Mouse (Mus musculus) heart, adult 9 months (tissue): ENCODE data around the gene Ankrd65.

Experiments
- DNase-seq, 2 experiments: peaks; one replicate each; pipeline ENCODE4 v3.0.0; 2022; ENCODE audit warnings: low spot score in 2 of 2

The Ankrd65 gene

DNA sequence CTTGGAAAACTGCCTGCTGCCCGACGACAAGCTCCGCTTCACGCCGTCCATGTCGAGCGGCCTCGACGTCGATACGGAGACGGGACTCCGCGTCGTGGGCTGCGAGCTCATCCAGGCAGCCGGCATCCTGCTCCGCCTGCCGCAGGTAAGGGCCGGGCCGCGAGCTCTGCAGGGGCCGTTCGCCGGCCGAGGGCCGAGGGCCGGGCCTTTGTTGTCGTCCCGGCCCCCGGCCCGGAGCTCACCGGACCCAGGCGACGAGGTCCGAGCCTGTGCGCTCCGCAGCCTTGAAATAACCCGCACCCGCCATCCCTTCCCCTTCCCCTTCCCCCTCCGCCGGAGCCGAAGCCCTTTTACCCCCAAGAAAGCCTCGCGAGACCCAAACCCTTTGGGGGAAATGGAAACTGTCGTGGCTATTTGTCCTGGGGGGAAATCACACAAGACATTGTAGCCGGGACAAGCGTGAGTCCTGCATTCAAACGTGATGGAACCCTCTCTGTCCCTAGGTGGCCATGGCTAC, 22.5 kb downstream of the Ankrd65 start:
- DNase-seq, result no peak

DNA sequence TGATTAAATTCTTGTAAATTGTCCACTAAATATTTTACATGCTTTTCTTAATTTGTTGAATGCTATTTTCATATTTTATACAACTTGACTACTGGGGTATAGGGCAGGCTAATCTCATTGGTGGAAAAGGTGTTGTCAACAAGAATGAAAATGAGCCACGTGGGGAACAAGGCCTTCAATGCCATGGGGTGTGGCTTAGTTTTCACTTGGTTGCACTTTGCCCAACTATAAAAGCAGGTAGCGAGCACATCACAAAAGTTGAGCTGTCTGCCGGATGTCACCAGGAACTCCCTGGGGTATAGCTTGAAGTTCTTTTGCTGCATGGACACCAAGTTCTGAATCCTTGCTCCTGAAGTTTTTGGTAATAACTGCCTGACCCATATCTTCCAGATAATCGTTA, 27.3 kb downstream of the Ankrd65 start:
- no peak for DNase-seq

DNA sequence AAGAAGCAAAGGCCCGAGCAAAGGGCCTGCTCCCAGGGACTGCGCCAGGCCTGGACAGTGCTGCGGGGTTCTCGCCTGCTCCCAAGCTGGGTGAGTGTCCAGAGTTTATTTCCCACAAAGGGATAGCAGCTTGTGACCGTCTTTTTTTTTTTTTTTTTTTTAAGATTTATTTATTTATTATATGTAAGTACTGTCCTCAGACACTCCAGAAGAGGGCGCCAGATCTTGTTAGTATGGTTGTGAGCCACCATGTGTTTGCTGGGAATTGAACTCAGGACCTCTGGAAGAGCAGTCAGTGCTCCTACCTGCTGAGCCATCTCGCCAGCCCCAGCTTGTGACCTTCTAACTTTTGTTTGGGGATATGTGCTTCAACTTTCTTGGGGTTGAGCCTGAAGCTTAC, 30.8 kb downstream of the Ankrd65 start:
- no peak for DNase-seq

DNA sequence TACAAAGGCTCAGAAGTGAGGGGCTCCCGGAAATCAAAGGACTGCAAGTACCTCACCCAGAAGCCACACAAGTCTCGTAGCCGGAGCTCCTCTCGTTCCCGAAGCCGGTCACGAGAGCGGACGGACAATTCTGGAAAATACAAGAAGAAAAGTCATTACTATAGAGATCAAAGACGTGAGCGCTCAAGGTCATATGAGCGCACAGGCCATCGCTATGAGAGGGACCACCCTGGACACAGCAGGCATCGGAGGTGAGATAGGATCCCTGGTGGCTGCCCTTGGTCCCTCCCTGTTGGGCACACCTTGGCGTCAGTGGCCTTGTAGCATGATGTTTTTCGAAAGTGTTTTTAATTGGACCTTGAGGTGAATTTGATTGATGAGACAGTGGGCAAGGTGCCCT, 33.2 kb downstream of the Ankrd65 start:
- DNase-seq, result no peak

DNA sequence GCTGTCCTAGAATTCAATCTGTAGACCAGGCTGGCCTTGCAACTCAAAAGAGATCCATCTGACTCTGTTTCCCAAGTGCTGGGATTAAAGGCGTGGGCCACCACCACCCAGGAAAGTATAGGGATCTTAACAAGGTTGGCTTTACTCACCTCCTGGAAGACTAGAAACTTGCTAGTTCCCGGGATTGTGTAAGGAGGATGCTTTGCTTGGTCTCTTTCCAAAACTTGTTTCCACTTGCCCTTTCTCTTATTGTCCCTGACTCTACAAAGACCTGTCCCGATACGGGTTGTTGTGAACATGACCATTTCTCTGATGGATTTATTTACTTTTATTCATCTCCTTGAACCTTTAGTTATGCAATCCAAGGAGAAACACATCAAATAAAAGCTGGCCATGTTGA, 39.6 kb downstream of the Ankrd65 start:
- DNase-seq, result no peak

DNA sequence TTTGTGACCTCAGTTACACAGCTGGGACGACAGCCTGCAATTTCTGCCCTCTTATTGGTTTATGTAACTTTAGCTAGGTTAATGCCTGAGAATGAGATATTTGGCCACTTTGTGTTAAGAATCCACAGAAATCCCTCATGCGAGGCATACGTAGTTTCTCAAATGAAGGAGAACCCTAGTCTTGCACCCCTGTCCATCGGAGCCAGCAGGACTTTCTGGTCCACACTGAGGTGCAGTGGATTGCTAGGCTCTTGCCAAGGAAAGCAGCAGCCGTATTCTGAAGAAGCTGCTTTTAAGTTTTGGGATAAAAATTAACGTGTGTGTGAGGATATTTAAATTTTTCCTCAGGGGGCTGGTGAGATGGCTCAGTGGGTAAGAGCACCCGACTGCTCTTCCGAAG, 40.4 kb downstream of the Ankrd65 start:
- DNase-seq, result no peak

DNA sequence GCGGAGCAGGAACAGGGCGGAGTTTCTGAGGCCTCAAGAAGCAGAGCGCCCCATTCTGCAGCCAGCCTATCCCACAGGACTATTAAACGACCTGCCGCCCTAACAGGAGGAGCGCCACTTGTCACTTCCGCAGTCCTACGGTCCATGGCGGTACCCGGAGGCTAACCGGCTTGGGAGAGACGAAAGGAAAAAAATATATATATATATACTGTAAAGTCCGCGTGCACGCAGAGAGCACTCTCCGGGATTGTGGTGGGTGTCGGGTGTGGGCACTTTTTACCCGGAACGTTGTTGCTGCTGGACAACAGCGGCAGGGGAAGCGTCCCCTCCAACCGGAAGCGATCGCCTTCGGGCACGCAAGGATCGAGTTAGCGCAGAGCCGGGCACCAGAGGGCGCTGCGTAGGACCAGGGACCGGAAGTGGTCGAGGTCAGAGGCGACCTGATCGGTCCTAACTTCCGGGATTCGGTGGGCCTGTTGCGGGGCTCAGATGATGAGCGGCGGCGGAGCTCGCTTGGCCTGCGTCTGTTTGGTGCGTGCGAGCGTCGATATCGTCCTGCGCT, 41.0 kb downstream of the Ankrd65 start, which contains the start of gene Aurkaip1:
Gene Aurkaip1 (plus strand): TSS at position 68 of the 562 bp plus-strand sequence.
- DNase-seq, result peak; percentile 89 to 94

DNA sequence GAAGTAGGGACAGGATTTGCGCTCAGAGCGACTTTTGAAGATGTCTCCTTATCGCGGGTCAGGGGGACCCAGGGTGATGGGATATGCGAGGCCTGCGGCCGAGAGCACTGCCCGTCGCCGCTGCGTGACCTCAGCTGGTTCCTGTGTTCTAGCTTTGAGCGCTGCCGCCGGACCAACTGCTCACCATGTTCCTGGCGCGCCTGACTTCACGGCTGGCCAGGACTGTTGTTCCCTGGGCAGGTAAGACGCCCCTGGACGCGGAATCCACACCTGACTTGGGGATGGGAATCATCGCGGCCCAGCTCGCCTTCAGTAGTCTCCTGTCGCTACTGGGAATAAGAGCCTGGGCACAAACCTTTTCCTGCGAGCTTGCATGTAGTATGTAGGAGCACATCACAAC, 41.6 kb downstream of the Ankrd65 start:
- DNase-seq, result no peak

DNA sequence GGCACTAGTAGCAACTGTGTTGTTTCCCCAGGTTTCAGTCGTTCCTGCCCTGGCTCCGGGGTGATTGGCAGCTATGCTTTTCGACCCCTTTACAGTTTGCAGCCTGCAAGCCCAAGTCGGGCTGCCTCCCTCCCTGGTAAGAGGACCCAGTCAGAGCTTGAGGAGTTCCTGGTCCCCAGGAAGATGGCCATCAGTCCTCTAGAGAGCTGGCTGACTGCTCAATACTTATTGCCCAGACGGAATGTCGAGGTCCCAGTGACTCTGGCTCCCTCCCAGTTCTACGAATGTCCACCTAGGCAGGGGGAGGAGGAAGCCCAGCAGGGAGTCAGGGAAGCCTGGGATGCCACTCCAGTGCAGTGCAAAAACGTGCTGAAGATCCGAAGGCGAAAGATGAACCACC, 42.1 kb downstream of the Ankrd65 start:
- DNase-seq, result no peak

DNA sequence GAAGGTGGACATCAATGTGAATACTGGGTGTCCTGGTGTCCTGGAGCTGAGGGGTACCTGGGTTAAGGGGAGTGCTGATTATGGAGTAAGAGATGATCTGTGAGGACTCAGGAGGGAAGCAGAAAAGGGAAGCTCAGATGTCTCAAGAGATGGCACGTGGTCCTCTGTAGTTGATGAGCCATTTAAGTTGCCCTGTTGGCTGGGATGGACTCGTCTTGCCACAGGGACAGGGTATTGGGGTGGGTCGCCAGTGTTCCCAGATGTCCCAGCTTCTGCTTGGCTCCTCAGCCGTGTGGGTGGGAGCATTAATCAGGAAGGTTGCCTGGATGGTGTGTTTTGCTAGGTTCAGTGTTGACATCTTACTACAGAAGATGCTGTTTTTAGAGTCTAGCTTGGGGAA, 43.0 kb downstream of the Ankrd65 start:
- no peak for DNase-seq

DNA sequence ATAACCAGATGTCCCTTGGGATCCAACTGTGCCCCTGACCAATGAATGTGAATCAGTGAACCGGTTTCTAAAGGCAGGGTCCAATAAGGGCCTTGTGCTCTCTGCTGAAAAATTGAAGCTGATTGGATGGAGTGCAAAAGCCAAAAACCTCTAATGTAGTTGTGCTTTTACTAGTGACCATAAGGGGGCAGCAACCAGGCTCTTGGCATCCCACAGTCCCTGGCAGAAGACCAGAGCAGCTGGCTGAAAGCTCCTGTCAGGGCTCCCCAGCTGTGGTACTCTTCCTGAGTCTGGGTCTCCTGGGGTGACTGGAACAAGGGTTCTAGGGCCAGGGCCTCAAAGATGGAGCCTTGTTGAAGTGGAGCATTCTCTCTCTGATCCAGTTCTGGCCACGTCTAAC, 43.6 kb downstream of the Ankrd65 start:
- peak; percentile 84 to 88 for DNase-seq

DNA sequence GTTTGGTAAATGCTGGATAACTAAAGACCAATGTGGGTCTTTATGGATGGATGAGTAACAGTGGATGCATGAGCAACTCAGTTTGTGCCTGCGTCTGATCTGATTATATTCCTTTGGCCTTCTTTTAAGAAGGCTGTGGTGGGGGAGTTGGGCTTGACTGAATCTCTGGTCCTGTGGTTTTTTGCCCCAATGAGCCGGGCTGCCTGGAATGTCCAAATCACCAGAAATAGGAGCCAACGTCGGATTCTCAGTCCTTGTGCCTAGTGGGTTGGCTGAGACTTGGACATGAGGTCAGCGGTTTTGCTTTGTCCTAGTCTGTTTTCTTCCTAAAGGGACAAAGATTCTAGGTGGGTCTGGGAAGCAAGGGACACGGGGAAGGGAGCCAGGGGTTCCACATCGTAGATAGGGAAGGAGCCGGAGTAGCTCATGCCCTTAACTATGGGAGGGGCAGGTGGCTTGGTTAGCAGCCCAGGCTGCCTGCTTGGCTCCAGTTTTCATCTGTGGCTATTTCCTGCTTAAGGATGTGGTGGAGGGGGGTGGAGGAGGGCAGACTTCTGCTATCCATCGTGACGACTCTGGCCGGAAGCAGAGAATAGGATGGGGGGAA, 47.3 kb downstream of the Ankrd65 start:
- DNase-seq, result peak; percentile 79 to 80

DNA sequence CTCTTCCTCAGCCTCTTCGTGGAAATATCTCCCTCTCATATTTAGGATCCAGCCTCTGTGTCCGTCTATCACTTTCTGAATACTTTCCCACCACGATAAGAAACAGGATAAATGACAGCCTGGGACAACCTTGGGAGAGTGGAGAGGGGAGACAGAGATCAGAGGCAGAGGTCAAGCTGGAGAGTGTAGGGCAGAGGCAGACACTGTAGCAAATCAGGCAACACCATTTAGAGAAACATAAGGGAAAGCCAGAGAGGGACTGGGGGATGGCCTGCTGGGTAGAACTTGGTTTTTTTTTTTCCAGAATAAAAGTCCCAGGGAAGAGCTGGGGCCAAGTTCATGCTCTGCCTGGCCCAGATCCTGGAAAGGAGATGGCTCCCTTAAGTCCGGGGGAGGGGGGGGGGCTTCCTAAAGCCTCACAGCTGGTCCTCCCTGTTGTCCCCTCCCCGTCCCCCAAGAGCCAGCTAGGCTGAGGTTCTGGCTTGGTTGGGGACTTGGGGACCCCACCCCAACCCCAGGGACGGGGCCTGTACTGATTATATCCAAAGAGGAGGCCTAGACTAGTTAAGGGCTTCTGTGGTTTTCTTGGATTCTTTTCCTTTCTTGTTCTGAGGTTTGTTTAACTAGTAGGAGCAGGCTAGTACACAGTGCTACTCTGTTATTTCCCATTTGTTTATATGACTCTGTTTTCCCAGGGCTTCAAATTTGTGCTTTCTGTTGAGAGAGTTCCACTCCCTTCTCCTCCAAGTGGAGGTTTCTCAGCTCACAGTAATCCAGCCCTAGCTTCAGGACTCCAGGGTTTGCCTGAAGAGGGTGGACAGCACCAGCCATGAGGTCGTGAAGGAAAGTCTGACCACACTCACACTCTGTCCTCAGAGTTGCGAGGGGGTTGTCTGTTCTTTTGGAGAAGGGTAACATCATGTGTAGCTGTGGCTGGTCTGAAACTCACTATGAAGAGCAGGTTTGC, 48.2 kb downstream of the Ankrd65 start:
- DNase-seq, result peak; percentile 67 to 71

DNA sequence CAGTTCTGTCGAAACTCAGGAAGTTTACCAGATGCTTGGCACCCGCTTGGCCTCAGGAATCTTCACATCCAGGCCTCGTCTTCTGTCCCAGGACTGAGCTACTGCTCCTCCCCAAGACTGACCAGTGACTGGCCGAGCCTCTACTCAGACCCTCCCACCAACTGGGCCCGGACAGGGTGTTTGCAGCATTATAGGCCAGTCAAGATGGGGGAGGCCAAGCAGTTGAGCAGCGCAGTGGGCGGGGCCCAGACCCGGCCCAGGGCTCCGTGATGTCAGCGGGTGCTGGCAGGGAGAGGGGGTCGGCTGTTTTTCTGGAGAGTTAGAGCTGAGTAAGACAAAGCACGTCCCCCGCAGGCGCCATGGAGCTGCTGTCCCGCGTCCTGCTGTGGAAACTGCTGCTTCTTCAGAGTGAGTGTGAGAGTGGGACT, 49.3 kb downstream of the Ankrd65 start, which contains the start of gene Mxra8:
Gene Mxra8 (plus strand): TSS at position 198 of the 428 bp plus-strand sequence.
- DNase-seq, result peak; percentile 93 to 96

DNA sequence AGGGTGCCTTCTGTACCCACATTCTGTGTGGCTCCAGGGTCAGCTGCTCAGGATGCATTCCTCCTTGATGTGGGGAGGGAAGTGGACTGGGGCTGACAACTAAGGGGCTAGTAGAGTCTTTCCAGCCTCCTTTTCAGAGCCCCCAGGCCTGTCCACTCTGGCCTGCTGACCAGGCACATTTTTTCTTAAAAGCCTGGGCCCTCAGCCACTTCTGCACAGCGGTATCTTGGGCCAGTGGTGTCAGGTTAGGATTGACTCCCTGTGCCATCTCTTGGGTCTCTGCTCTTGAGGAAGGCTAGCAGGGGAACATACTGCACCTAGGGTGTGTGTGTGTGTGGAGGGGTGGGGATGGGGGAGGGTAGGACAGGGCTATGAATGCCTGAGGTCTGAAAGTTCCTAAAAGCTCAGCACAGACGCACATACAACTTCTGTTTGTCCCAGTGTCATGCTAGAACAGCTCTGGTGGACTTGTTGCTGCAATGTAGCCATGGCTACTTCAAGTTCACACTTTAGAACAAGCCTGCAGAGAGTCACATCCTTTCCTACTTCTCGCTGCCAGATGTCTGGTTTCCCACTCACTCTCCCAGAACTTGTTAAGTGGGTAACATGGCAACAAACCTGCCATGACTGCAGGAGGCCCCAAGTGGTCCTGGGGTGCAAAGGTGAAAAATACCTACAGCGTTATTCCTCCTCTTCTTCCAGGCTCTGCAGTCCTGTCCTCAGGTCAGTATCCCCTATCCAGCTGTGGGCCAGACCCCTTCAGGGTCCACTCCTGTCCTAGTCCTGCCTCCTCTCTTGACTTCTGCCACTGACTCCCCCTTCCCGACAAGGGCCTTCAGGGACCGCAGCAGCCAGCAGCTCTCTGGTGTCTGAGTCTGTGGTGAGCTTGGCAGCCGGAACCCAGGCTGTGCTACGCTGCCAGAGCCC, 50.1 kb downstream of the Ankrd65 start:
- no peak for DNase-seq

DNA sequence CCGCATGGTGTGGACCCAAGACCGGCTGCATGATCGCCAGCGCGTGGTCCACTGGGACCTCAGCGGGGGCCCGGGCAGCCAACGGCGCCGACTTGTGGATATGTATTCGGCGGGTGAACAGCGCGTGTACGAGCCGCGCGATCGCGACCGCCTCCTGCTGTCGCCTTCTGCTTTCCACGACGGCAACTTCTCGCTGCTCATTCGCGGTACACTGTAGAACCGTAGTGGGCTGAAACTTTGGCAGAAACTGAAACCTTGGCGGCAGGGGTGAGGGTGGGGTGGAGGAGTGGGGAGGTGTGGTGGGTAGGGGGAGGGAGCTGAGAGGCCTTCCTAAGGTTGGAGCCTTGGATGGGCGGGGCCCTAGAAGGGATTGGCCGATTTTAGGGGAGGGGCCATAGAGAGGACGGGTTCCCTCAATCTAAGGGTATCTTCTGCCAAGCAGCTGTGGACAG, 50.8 kb downstream of the Ankrd65 start:
- peak; percentile 69 to 70 for DNase-seq

DNA sequence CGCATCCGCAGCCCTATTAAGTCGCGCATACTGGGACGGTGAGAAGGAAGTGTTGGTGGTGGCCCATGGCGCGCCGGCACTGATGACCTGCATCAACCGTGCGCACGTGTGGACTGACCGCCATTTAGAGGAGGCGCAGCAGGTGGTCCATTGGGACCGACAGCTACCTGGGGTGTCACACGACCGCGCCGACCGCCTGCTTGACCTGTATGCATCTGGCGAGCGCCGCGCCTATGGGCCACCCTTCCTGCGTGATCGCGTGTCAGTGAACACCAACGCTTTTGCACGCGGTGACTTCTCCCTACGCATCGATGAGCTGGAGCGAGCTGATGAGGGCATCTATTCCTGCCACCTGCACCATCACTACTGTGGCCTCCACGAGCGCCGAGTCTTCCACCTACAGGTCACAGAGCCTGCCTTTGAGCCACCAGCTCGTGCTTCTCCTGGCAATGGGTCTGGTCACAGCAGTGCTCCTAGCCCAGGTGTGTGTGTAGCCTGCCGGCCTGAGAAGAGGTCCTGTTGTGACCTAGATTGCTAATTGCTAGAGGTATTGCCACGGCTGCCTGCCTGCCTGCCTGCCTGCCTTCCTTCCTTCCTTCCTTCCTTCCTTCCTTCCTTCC, 51.5 kb downstream of the Ankrd65 start:
- DNase-seq, result no peak

DNA sequence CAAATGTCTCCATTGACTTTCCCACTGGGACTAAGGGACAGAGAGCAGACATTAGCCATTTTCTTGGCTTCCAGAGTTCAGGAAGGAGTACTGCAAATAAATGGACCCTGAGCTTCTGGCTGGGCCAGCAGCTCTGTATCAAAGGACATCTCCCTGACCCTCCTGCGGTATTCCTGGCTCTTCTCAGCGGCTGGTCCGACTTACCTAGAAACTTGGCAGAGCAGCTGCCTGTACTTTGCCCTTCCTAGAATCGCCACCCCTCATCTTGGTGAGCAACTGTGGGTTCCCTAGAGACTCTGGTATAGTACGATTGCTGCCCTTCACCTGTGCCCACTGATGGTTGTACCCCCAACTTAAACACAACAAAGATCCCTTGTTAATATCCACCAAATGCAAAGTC, 53.0 kb downstream of the Ankrd65 start:
- no peak for DNase-seq

DNA sequence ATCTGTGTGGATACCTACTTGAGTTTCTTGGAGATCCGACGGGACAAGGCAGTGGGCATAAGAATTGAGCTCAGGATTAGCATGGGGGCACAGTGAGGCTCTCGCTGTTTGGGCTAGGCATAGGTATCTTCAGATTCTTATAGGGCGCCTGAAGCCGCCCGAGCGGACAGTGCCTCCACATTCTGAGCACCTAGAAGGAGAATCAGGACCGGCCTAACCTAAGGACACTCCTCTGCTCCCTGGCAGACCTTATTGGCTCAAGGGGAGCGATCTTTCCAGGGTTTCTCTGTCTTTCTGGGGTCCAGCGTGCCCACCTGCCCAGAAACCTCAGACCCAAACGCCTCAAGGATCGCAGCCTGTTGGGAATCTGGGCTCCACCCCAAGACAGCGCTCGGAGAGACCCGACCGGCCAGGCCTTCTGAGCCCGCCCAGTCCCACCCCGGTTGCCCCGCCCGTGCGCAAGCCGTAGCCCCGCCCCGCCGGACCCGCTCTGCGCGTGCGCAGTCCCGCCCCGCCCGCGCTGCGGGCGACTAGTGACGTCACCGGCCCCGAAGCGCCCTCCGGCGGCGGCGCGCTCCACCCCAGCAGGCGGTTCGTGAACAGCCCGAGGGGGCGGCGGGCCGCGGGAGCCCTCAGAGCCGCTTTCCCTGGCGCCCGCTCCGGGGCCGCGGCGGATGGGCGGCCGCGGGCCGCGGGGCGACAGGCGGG, 56.8 kb downstream of the Ankrd65 start, which contains the start of gene Dvl1:
Gene Dvl1 (plus strand): TSS at position 532 of the 708 bp plus-strand sequence.
- DNase-seq, result peak; percentile 90 to 92
